Mouse (Mus musculus) neutrophil, adult 5-6 weeks (primary cell): ENCODE measurements at regions not wholly inside any gene's neighbourhood (a gene's known extent, or its start where the extent isn't known, plus 50 kb on each side); places are given as distances from the start of the nearest gene placed in this dataset.

ENCODE experiments used
- ATAC-seq: fragments of 151-379, 151-347 bp; 2 replicates; pipeline ENCODE4 v1.8.0; 2017; ENCODE audit warnings: mild to moderate bottlenecking, moderate TSS enrichment; ENCODE audit not compliant: insufficient number of reproducible peaks, poor library complexity, low FRiP score, severe bottlenecking; ENCODE audit errors: extremely low read depth

DNA sequence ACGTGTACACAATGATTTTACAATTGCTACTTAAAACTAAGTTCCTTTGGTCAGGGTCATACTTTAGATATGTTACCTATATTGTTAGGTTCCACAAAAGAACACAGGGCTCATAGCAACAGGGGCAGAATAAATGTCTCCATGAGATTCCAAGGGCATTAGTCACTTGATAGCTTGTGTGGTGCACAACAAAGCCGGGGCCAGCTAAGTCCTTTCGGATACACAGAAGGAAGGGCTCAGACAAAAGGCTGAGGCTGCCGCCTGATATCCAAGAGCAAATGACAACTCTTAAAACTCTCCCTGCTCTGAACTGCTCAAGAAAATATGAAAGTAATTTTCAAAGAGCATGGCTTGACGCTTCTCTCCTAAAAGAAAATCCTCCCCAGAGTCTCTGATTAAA is 173.3 kb downstream of the Efnb2 start:
- no peak for ATAC-seq

DNA sequence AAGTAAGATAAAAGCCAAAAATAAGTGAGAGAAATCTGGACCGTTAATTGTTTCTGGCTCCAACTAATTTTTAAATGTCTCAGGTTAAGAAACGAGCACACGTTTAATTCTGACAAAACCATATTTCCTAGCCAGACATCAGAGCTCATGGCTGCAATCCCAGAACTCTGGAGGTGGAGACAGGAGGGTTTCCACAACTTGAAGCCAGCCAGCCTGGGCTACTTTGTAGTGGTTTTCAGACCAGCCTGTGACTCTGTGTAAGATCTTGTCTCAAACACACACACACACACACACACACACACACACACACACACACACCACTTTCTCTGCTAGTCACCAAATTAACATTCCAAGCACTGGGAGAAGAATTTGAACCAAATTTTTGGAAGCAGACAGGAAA is 174.2 kb downstream of the Efnb2 start:
- no peak for ATAC-seq

DNA sequence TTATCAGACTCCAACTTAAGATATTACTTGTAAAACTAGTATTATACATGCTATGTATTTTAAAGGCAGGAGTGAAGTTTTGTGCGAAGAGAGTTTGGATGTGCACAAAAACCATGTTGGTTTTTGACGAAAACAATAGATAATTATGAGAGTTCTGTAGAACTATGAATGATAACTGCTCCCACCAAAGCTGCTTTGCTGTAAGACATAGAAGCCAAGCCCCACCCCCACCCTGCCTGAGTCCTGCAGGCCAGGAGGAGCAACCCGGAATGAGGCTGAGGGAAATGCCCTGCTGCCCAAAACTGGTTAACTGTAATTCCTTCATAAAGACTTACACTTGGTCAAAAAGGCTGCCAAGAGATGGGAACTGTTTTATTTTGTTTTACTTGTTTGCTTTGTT is 175.8 kb downstream of the Efnb2 start:
- ATAC-seq: no peak

DNA sequence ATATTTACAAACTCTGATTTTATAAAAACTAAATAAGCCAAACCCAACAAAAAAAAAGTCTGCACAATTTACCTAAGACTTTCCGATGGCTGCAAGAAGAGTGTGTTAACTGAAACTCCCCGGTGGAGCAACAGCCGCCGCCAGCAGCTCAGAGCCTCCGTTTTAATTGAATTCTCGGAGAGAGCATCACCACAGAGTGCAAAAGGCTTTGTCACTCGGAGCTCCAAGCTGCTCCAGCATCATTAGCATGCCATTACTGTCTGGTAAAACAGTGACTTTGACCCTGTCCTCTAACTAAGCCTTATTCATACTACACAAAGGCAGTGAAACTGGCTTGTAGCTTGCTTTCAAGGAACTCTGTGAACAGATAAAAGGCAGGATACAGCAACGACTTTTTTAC is 176.5 kb downstream of the Efnb2 start:
- no peak for ATAC-seq

DNA sequence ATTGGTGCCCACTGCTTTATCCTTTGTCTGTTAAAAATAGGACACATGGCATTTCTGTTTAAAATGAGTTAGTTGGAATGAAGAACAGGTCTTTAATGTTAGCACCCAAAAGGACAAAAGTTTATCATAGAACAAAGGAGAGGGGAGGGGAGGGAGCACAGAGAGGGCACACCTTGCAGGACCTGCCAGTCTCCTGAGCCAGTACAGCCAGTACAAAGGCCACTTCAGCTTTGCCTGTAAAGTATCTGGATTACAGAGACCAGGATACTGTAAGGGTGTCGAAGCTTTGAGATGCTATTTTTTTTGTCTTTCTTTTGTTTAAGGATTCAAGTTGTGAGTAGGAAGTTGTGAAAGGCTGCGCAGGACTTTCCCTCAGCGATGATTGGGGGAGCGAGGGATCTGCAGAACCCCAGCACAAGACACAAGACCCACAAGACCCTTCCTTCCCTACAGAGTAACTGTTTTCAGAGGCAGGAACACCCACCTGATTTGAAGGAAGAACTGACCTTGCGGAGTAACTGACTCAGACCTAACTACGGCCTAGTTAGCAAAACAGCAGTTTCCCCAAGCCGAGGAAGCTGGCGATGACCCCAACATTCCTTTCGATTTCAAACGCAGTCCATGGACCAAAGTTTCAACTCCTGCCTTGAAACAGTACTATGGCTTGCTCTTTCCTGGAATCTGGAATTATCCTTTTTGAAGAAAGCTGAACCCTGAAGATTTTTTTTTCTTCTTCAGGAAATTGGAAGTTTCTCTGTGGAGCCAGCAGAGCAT is 178.1 kb downstream of the Efnb2 start:
- no peak for ATAC-seq

DNA sequence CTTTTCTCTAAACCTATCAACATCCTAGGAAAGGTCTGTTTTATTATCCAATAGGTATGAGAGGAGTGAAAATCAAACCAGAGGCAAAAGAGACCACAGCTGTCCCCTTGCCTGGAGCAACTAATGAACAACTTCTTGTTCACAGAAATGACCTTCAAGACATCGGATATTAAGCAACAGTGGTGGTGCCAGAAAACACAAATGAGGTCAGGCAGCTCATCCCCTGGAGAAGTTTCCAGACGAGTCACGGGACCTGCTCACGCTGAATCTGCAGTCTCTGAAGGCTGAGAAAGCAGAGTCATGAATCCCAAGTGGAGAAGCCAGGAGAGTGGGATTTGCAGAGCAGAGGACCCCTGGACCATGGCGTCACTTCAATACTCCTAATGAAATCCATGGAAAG is 183.6 kb downstream of the Efnb2 start:
- no peak for ATAC-seq

DNA sequence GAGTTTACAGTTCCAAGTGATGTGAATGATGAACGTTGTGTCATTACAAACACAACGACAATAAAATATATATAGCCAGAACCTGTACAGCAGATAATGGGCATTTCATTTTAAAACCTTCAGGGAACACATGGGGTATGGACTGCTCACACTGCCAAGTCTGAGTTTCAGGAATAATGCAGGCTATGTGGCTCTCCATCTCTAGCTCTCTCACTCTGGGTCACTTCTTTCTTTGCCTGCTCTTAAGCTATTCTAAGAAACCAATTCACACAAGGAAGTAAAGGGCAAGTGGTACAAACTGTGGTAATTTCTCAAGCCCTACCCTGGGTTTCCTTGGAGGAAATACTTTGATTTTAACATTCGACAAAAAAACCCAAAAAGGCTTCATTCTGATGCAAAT is 192.5 kb downstream of the Efnb2 start:
- no peak for ATAC-seq

DNA sequence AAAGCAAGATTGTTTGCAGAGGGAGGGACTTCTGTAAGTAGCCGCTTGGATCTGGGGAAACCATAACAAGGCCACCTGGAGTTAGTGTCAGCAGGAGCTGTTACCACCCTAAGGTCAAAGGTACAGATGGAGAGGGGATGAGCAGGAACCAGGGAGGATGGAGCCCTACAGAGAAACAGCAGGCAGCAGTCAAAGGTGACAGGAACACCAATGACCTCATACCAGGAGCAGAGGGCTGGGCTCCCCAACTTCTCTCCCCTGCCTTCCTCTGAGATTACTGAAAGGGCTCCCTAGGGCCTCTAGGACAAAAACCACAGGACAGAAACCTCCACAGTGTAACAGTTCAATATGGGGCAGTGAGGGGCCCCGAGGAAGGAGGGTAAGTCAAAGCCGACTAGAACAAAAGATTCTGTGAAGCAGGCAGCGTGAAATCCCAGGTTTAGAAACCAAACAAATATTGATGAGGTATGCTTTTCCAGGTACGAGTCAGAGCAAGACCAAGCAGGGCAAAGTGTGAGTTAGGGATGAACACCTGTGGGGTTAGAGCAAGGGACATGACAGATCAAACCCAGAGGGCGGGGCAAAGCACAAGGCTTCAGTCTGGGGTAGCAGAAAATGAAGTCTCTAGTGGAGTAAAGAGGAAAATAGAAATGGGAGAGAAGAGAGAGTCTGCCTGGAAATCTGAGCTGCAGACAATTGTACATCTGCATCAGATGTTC is 194.4 kb downstream of the Efnb2 start:
- no peak for ATAC-seq

DNA sequence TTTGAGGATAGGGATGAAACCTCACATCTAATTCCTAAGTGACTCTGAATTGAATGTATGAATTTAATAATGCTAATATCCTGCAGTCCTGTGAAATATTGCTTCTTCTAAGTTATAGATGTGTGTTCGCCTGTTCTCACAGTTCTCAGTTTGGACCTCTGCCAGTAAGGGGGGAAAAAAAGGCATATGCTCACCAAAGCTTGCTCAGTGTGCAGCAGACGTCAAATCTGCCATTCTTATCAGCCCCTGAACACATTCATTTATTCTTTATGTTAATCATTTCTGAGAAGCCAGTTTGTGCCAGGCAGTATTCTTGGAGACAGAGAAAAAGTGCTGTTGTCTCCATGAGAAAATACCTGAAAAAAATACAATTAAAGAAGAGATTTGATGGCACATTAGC is 198.6 kb downstream of the Efnb2 start:
- no peak for ATAC-seq

DNA sequence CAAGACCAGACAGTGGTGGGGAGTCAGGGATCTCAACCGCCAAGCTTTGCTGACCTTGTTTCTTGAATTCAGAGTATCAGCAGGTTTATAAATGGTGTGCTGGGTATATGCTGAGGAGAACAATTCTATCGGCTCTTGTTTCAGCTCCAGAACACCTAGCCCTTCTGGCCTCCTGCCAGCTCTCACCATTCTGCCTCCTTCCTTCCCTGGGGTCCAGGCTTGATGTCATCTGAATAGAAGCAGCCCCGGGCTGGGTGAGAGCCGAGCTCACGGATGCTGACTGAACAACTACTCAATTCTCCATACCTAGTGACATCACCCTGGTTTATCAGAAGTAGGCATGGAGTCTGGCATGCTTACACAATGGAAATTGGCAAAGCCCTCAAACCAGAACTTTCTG is 203.5 kb downstream of the Efnb2 start:
- no peak for ATAC-seq

DNA sequence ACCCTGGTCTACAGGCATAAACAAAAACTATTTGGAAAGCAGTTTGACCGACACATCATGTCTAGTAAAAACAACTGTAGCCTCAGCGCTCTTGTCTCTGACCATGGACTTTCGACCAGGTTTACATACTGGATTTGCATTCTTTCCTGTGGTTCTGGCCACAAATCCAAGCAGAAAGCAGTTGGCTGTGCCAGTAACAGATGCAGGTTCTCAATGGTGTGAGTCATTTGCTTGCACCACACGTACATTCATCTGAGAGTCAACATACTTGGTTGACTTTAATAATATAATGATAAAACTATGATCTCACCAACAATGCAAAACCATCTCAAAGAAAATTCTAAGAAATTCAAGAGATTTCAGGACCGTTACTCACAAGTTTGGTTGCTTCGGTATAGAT is 207.1 kb downstream of the Efnb2 start:
- ATAC-seq: no peak

DNA sequence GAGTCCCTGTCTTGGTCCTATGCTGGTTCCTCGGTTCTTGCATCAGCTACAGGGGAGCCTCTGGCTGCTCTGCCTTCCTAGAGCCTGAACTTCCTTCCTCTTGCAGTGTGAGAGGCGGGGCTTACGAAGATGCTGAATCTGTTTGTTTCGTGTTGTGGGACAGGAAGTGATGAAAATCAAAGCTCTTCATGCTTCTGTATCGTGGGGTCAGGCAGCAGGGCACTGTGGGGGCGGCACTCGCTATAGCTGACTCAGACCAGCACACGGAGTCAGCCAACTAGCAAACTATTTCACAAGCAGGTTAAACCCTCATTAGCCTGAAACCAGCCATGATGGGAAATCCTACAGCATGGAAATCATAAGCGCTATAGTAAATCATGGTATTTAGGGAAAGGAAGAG is 208.8 kb downstream of the Efnb2 start:
- no peak for ATAC-seq

DNA sequence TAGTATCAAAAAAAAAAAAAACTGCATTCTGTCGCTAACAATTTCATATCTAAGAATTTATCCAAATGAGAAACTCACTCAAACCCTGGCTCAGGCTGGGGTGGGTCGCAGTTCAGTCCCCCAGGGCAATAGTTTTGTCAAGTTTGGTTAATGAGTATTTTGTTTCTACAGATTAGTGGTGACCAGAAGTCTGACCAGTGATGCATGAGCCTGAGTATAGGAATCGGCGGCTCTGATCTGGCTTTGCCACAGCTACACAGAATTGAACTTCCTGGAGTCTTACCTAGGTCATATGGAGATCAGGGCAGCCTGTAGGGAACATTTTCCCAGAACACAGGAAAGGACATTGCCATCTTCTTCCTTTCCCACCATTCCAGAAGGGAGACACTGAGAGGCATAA is 212.1 kb downstream of the Efnb2 start:
- no peak for ATAC-seq

DNA sequence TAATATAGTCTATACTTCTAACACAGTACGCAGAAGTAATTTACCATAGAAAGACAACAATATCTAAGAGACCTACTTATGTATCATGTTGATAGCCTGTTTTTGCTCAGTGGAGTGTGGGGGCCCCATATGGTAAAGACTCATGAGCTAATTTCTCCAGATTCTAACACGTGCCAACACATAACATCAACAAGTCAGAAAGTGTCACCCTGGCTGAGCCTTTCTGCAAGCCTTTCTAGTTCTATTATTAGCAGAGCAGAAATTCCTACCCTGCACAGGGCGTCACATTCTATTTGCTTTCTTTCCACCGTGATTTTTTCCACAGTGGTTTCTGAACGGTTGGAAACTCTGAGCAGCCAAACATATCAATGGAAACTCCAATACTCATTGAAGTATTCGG is 219.5 kb downstream of the Efnb2 start:
- ATAC-seq: no peak

DNA sequence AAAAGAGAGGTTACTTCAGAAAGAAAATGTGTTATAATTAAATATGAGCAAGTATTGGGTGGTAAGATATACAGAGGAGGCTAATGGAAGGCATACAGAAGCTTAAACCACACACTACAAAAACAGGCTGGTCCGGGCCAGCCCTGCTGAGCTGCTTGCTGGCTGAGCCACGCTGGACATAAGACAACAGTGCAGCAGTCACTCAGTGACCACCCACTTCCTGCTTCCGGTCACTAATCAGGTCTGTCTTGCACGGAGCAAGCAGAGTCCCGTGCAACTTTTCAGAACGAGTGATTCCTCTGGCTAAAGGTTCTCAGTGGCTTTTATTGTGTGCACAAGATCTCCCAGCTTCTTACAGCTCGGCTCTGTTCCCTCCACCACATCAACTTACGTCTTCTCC is 220.1 kb downstream of the Efnb2 start:
- no peak for ATAC-seq

DNA sequence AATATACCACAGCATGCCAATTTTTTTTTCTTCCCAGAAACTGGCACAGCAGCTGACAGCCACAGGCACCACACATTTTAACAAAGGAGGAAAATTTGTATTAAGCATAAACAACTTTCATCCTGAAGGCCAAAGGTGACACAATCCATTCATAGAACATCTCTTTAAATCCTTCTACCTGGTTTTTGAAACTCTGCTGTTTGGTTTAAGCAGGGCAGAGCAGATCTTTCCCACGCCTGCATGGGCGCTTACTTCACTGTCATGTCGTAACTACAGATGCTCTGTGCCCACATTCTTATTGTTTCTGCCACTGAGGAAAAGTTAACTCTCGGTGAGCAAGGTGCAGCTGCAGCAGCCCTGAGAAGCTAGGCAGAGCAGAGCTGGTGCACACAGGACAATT is 234.8 kb downstream of the Efnb2 start:
- no peak for ATAC-seq

DNA sequence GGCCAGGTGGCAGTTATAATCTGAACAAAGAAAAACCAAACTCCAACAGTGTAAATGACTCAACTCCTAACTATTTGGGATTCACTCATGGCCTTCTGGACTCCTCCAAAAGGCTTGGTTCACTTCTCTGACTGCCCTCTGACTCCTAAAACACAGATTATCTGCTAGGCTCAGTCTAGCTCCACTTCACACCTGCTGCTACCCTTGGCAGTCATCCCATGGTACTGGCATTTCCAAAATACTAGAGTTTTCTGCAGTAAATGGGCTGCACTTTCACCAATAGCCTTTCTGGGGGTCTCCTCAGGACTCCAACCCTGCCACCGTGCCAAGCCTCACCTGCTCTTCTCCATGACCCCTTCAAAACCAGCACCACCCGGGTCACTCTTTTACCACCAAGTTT is 237.6 kb downstream of the Efnb2 start:
- no peak for ATAC-seq

DNA sequence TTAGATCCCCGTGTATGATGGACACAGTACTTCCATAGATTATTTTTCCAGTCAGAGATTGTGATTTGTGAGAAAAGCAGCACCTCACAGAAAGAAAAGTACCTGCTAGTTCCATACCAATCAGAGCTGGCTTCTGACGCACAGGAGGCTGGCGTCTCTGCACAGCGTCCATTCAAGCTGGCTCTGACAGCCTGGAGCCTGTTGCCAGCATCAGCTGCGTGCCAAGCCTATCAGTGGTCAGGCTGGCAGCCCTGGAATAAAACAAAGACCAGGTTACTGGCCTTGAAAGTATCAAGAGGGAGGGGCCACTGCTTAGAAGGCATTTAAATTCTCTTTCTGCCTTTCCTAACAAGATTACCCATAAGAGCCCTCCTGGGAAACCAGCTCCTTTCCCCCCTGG is 239.3 kb downstream of the Efnb2 start:
- ATAC-seq: no peak

DNA sequence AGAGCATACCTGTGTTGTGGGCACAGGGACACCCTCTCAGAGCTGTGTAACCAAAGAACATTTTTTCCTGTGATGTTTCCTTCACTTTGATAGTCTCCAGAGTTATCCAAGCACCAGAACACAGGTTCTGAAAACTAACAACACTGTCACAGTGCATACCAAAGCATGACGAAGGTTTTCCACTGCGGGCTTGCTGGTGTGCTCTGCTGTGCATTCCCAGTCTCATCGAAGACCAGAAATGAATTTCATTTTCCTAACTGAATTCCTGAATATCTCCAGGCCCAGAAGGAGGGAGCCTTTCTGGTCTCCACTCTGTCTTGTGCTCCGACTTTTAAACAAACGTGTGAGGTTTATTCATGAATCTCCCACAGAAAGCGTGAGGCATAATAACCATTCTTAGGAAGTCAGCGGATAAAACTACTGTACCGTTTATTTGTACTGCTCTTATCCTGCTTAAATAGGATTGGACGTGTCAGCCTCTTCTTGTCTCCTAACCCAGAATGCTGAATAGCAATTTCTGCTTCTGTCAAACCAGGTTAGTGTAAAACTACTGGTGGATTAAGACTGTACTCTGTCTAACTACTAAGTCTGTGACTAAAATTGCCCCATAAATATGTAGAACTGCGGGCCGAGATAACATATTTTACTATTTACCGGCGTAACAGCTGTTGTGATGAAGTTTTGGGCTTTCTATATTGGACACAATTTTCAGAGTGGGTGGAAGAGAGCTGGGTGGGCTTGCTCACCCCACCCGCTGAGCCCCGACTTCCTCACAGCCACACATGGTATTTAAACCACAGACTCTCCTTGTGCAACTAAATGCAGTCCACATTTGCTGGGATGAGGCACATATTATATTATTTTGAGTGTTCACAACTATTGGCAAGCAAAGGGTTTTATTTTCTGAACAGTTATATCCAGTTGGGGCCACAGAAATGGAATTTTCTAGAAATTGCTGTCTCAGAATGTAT is 241.4 kb downstream of the Efnb2 start:
- ATAC-seq: no peak

DNA sequence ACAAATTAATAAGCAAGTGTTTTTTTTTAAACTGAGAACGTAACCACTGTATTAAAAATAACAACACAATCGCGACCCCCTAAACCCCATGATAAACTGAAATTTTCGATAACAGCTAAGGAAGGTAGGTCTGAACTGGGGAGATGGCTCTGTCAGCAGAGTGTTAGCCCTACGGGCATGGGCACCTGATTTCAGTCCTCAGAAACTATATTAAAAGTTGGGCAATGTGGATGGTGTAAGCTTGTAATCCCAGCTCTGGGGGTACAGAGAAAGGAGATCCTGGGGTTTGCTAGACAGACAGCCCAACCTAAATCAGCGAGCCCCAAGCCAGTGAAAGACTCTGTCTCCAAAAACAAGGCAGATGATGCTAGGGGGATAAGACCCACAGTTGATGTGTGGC is 242.1 kb downstream of the Efnb2 start:
- ATAC-seq: no peak
